ENCODE assay signal across 18 mouse cellular contexts in the genomic region with DNA sequence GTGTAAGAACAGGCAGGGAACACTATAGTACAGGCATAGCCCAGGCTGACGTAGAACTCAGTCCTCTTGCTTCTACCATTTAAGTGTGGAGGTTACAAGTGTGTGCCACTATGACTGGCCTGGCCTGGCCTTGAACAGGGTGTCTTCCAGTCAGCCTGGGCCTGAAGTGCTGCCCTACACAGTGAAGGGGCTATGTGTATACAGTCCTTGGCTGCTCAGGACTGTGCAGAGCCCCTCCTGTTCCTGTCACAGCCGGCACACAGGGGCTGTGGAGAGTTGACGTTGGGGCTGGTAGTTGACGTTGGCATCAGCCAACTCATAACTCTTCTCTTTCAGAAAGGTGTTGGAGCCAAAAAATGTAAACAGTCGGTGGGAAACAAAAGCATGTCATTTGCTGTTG. TPM values are rescaled to one million over a fixed set of nuclear protein-coding genes. Genes with fewer than 3 reads are reported as not detected.
DNase-seq lines count a peak whose midpoint lies in the region; ATAC-seq lines count a peak whose summit lies in the region.
"Had no signal": no experiment of that assay in that cellular context is flagged by ENCODE, and none has a peak within 500 bp of the region (broad histone marks: within the 10 kb centered on the region; RNA-seq: fewer than 3 reads in every experiment).

No protein-coding gene starts in this region.

- H3K9ac ChIP-seq in forebrain, embryonic 15.5 days (replicated peaks) = no peak overlapping the region
- no peak overlapping the region for H3K9ac ChIP-seq in forebrain, embryonic 12.5 days
- H3K9ac ChIP-seq in heart, embryonic 12.5 days = no peak overlapping the region
- no peak overlapping the region for H3K9ac ChIP-seq in liver, embryonic 12.5 days
- no peak overlapping the region for H3K9ac ChIP-seq in liver, embryonic 11.5 days (ENCODE audit: low read depth, low read length)
- H3K9ac ChIP-seq: forebrain, postnatal 0 days; hindbrain, embryonic 12.5 days; hindbrain, embryonic 15.5 days had no signal

- H3K36me3 ChIP-seq in forebrain, embryonic 15.5 days = peaks cover 54% of the 10 kb centered on the region
- peaks cover 69% of the 10 kb centered on the region for H3K36me3 ChIP-seq in forebrain, embryonic 12.5 days (replicated peaks)
- H3K36me3 ChIP-seq in heart, embryonic 12.5 days = peaks cover 70% of the 10 kb centered on the region
- H3K36me3 ChIP-seq in liver, embryonic 12.5 days = peaks cover 69% of the 10 kb centered on the region
- H3K36me3 ChIP-seq in liver, embryonic 11.5 days (ENCODE audit: control insufficient read depth, insufficient read depth, low read length) = peaks cover 43% of the 10 kb centered on the region

- ATAC-seq in forebrain, embryonic 15.5 days (replicated peaks) = 0 out of 2 replicates have a peak, but pooled peaks have one; percentile 51
- no peak for ATAC-seq in forebrain, embryonic 12.5 days (ENCODE audit: low FRiP score)
- no peak for ATAC-seq in heart, embryonic 12.5 days (ENCODE audit: insufficient number of reproducible peaks, low FRiP score)
- peak; percentile 36; the same call in 1 of the 2 replicates for ATAC-seq in liver, embryonic 12.5 days
- ATAC-seq in liver, embryonic 11.5 days (replicated peaks; ENCODE audit: low FRiP score) = no peak
- ATAC-seq: activated CD4-positive, CD25-positive, alpha-beta regulatory T cell, adult 4 months; forebrain, postnatal 0 days had no signal

- H3K27me3 ChIP-seq in forebrain, embryonic 15.5 days = no peaks in the 10 kb centered on the region
- no peaks in the 10 kb centered on the region for H3K27me3 ChIP-seq in forebrain, embryonic 12.5 days
- no peaks in the 10 kb centered on the region for H3K27me3 ChIP-seq in heart, embryonic 12.5 days (replicated peaks)
- H3K27me3 ChIP-seq in liver, embryonic 12.5 days (replicated peaks) = no peaks in the 10 kb centered on the region
- H3K27me3 ChIP-seq in liver, embryonic 11.5 days (replicated peaks; ENCODE audit: control insufficient read depth, insufficient read depth, low read length) = no peaks in the 10 kb centered on the region
- H3K27me3 ChIP-seq: hindbrain, embryonic 12.5 days; hindbrain, embryonic 15.5 days had no signal

- 86% methylated on average over 5 of the region's 5 CpGs for WGBS in forebrain, embryonic 15.5 days
- 94% methylated on average over 5 of the region's 5 CpGs for WGBS in forebrain, embryonic 12.5 days
- WGBS in heart, embryonic 12.5 days = 90% methylated on average over 5 of the region's 5 CpGs
- WGBS in liver, embryonic 12.5 days (ENCODE audit: insufficient replicate concordance) = 82% methylated on average over 5 of the region's 5 CpGs
- 87% methylated on average over 5 of the region's 5 CpGs for WGBS in liver, embryonic 11.5 days

- H3K4me2 ChIP-seq in forebrain, embryonic 15.5 days (replicated peaks) = no peak overlapping the region
- H3K4me2 ChIP-seq in forebrain, embryonic 12.5 days = no peak overlapping the region
- H3K4me2 ChIP-seq in heart, embryonic 12.5 days = no peak overlapping the region
- H3K4me2 ChIP-seq in liver, embryonic 12.5 days = no peak overlapping the region
- no peak overlapping the region for H3K4me2 ChIP-seq in liver, embryonic 11.5 days
- H3K4me2 ChIP-seq: hindbrain, embryonic 12.5 days; hindbrain, embryonic 15.5 days had no signal

- no peaks in the 10 kb centered on the region for H3K4me1 ChIP-seq in forebrain, embryonic 15.5 days
- no peaks in the 10 kb centered on the region for H3K4me1 ChIP-seq in forebrain, embryonic 12.5 days
- peaks cover 8% of the 10 kb centered on the region; the same call in 1 of the 2 replicates for H3K4me1 ChIP-seq in heart, embryonic 12.5 days (replicated peaks)
- H3K4me1 ChIP-seq in liver, embryonic 12.5 days = peaks cover 29% of the 10 kb centered on the region
- H3K4me1 ChIP-seq in liver, embryonic 11.5 days (replicated peaks; ENCODE audit: control insufficient read depth, insufficient read depth, low read length) = peaks cover 13% of the 10 kb centered on the region; the same call in 1 of the 2 replicates
- H3K4me1 ChIP-seq: hindbrain, embryonic 12.5 days; hindbrain, embryonic 15.5 days had no signal

- DNase-seq in heart, adult 11 months = peak; percentile 84
- DNase-seq in liver, embryonic 11.5 days (ENCODE audit: low spot score) = no peak
- DNase-seq in layer of hippocampus, postnatal 14 days (ENCODE audit: low spot score in 2 of 2) = no peak
- DNase-seq: adrenal gland, adult 8-10 months; adrenal gland, postnatal 25 days; forebrain, postnatal 0 days; gastrocnemius, postnatal 10 days; gastrocnemius, postnatal 36 days had no signal

- H3K27ac ChIP-seq in forebrain, embryonic 15.5 days (replicated peaks) = no peak overlapping the region
- no peak overlapping the region for H3K27ac ChIP-seq in forebrain, embryonic 12.5 days
- H3K27ac ChIP-seq in heart, embryonic 12.5 days (ENCODE audit: poor library complexity, severe bottlenecking) = no peak overlapping the region
- H3K27ac ChIP-seq in liver, embryonic 12.5 days = no peak overlapping the region
- H3K27ac ChIP-seq in liver, embryonic 11.5 days (ENCODE audit: low read depth, low read length) = no peak overlapping the region
- H3K27ac ChIP-seq: hindbrain, embryonic 12.5 days; hindbrain, embryonic 15.5 days had no signal

- no peaks in the 10 kb centered on the region for H3K9me3 ChIP-seq in forebrain, embryonic 15.5 days
- no peaks in the 10 kb centered on the region for H3K9me3 ChIP-seq in forebrain, embryonic 12.5 days
- no peaks in the 10 kb centered on the region for H3K9me3 ChIP-seq in heart, embryonic 12.5 days (replicated peaks)
- H3K9me3 ChIP-seq in liver, embryonic 12.5 days (replicated peaks) = no peaks in the 10 kb centered on the region
- H3K9me3 ChIP-seq in liver, embryonic 11.5 days (ENCODE audit: control insufficient read depth, low read length) = no peaks in the 10 kb centered on the region
- H3K9me3 ChIP-seq: hindbrain, embryonic 12.5 days; hindbrain, embryonic 15.5 days had no signal

- H3K4me3 ChIP-seq in forebrain, embryonic 15.5 days = no peak overlapping the region
- no peak overlapping the region for H3K4me3 ChIP-seq in forebrain, embryonic 12.5 days (replicated peaks)
- H3K4me3 ChIP-seq in heart, embryonic 12.5 days = no peak overlapping the region
- H3K4me3 ChIP-seq in liver, embryonic 12.5 days = no peak overlapping the region
- H3K4me3 ChIP-seq in liver, embryonic 11.5 days (ENCODE audit: low read depth, low read length) = no peak overlapping the region
- H3K4me3 ChIP-seq: hindbrain, embryonic 12.5 days; hindbrain, embryonic 15.5 days had no signal

RNA-seq across cellular contexts. Expression of a gene that starts 9.9 kb away (rescaled TPM):
- 178 and 180 TPM in 2 replicates for polyA plus RNA-seq in forebrain, embryonic 15.5 days (2015; fragmentation: Nextera tagmentation; extraction: Ambion mirVana)
- 163 and 166 TPM in 2 replicates for polyA plus RNA-seq in forebrain, embryonic 12.5 days (2016; fragmentation: Nextera tagmentation; extraction: Ambion mirVana)
- 129 and 135 TPM in 2 replicates for polyA plus RNA-seq in heart, embryonic 12.5 days (2016; fragmentation: Nextera tagmentation; extraction: Ambion mirVana)
- polyA plus RNA-seq in liver, embryonic 12.5 days (2016; fragmentation: Nextera tagmentation; extraction: Ambion mirVana) = 358 and 387 TPM in 2 replicates
- polyA plus RNA-seq in liver, embryonic 11.5 days (2014; fragmentation: Nextera tagmentation; extraction: Ambion mirVana) = 510 and 529 TPM in 2 replicates
- 10 to 100 TPM; 69.0 to 73.3 TPM for total RNA-seq in layer of hippocampus, postnatal 14 days (2021)

RNA-seq across cellular contexts. Expression of a gene that starts 20.9 kb away (rescaled TPM):
- 0.68 and 1.1 TPM in 2 replicates for polyA plus RNA-seq in forebrain, embryonic 15.5 days (2015; fragmentation: Nextera tagmentation; extraction: Ambion mirVana)
- 0.27 and 0.50 TPM in 2 replicates for polyA plus RNA-seq in forebrain, embryonic 12.5 days (2016; fragmentation: Nextera tagmentation; extraction: Ambion mirVana)
- 0.14 and 0.36 TPM in 2 replicates for polyA plus RNA-seq in heart, embryonic 12.5 days (2016; fragmentation: Nextera tagmentation; extraction: Ambion mirVana)
- 7.7 and 8.5 TPM in 2 replicates for polyA plus RNA-seq in liver, embryonic 12.5 days (2016; fragmentation: Nextera tagmentation; extraction: Ambion mirVana)
- polyA plus RNA-seq in liver, embryonic 11.5 days (2014; fragmentation: Nextera tagmentation; extraction: Ambion mirVana) = 5.0 and 6.8 TPM in 2 replicates
- total RNA-seq in layer of hippocampus, postnatal 14 days (2021) = 1 to 10 TPM; 1.0 to 1.8 TPM
- polyA plus RNA-seq: activated CD4-positive, CD25-positive, alpha-beta regulatory T cell, adult 4 months; embryonic facial prominence, embryonic 11.5 days; forebrain, postnatal 0 days; heart, embryonic 14.5 days; heart, postnatal 0 days had no signal

RNA-seq across cellular contexts. Expression of a gene that starts 23.2 kb away (rescaled TPM):
- polyA plus RNA-seq in forebrain, embryonic 15.5 days (2015; fragmentation: Nextera tagmentation; extraction: Ambion mirVana) = 93.1 and 97.5 TPM in 2 replicates
- polyA plus RNA-seq in forebrain, embryonic 12.5 days (2016; fragmentation: Nextera tagmentation; extraction: Ambion mirVana) = 102 and 105 TPM in 2 replicates
- 71.3 TPM in 2 replicates for polyA plus RNA-seq in heart, embryonic 12.5 days (2016; fragmentation: Nextera tagmentation; extraction: Ambion mirVana)
- polyA plus RNA-seq in liver, embryonic 12.5 days (2016; fragmentation: Nextera tagmentation; extraction: Ambion mirVana) = 64.2 and 65.9 TPM in 2 replicates
- polyA plus RNA-seq in liver, embryonic 11.5 days (2014; fragmentation: Nextera tagmentation; extraction: Ambion mirVana) = 92.4 and 98.2 TPM in 2 replicates
- total RNA-seq in layer of hippocampus, postnatal 14 days (2021) = 10 to 100 TPM; 48.9 to 52.4 TPM

RNA-seq across cellular contexts. Expression of a gene that starts 45.4 kb away (rescaled TPM):
- polyA plus RNA-seq in forebrain, embryonic 15.5 days (2015; fragmentation: Nextera tagmentation; extraction: Ambion mirVana) = 272 and 274 TPM in 2 replicates
- polyA plus RNA-seq in forebrain, embryonic 12.5 days (2016; fragmentation: Nextera tagmentation; extraction: Ambion mirVana) = 447 and 449 TPM in 2 replicates
- polyA plus RNA-seq in heart, embryonic 12.5 days (2016; fragmentation: Nextera tagmentation; extraction: Ambion mirVana) = 200 and 211 TPM in 2 replicates
- 220 and 226 TPM in 2 replicates for polyA plus RNA-seq in liver, embryonic 12.5 days (2016; fragmentation: Nextera tagmentation; extraction: Ambion mirVana)
- 226 and 230 TPM in 2 replicates for polyA plus RNA-seq in liver, embryonic 11.5 days (2014; fragmentation: Nextera tagmentation; extraction: Ambion mirVana)
- total RNA-seq in layer of hippocampus, postnatal 14 days (2021) = 100 to 1,000 TPM; 199 to 208 TPM

Comparison
In these comparisons a context has a peak if more than half of its experiments do, and no peak if none do; other contexts are left out.
1. ATAC-seq: peak in forebrain, embryonic 15.5 days (single experiment) and liver, embryonic 12.5 days (single experiment); none in forebrain, embryonic 12.5 days (single experiment), heart, embryonic 12.5 days (single experiment) and liver, embryonic 11.5 days (single experiment).